Mouse (Mus musculus): ENCODE results near the gene Bahcc1.

Gene Bahcc1

DNA sequence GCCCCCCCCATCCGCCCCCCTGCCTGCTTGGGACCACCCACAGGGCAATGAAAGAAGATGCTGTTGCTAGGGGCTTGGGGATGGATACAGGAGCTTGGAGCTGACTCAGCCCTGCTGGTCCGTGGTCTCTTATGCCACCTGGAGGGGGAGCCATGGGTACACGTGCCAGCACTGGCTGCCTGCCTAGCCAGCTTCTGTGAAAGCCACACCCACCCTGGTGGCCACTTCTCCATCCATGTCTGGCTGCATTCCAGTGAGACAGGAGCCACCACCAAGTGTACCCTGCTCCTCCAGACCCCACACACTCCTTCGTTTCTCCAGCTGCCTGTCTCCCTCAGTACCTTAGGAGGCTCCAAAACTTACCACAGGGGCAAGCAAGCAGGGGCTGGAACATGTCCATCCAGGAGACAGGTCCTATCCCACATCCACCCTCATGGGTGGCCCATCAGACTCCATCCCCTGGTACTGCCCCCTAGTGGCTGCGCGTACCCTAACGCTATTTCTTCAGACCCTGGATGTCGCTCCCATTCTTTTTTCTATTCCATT is 29.7 kb downstream of the Bahcc1 start:
- DNase-seq, result peak; percentile 56 to 67

DNA sequence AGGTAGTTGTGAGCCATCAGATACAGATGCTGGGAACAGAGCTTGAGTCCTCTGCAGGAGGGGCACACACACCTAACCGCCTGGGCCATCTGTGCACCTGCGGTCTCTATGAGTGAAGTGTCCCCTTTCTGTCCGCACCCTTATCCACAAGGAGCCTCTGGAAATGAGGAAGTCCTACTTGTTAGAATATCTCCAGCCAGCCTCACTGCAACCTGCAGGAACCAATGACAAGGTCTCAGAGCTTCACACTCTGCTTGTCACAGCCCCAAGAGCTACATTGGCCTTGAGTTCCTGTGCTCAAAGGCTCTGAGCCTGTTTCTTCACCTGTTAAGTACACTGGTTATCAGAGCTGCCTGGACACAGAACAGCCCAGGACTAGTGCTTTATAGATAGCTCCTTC is 30.4 kb downstream of the Bahcc1 start:
- no peak for DNase-seq

DNA sequence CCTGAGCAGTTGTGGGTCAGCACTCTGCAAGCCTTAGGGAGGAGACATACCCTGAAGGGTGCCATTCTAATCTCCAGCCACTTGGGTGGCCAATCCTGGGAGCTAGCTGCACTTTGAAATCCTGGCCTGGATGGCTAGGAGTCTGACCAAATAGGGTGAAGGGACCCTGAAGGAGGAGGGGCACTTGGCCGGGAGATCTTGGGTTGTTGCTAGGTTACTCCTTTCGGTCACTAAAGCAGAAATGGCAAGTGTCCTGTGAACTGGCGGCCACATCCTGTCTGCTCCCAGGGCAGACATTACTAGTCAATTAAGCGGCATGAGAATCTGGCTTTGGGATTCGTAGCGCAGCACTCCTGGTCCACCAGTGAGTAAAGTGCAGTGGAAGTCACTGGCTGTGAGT is 31.3 kb downstream of the Bahcc1 start:
- no peak for DNase-seq

DNA sequence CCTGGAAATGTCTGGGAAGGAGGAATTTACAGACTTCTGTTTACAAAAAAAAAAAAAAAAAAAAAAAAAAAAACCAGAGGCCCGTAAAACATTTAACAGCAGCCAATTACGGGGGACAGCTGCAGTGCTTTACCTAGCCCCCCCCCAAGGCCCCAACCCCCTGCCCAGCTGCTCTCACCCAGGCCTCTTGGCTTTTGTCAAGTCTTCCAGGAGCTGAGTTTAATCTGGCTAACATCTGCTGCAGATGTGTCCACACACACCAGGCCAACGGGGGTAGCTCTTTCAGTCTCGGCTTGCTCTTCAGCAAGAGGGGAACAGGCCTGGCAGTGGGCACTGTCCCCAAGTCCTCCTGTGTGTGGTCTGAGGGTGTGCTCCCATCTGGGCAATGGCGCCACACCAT is 32.7 kb downstream of the Bahcc1 start:
- no peak for DNase-seq

DNA sequence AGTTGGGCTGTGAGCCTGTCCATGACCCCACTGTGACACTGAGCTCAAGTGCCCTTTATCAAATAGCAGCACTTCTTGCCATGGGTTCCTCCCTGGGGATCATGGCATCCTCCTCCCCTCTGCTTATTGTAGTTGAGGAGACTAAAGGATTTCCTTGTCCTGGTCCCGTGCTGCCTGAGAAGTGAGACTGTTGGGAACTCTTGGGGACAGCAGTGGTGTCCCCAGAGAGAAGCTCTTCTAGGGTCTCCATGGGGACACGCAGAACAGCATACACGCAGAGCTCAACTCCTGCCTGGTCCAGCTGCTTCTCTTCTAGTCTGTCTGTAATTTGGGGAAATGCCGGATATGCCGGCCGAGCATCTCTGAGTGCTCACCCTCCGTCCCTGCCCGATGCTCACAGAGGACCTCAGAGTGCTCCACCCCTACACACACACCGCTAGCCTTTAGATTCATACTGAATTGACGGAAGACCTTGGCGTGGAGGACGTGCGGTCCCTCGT is 33.6 kb downstream of the Bahcc1 start:
- no peak for DNase-seq

DNA sequence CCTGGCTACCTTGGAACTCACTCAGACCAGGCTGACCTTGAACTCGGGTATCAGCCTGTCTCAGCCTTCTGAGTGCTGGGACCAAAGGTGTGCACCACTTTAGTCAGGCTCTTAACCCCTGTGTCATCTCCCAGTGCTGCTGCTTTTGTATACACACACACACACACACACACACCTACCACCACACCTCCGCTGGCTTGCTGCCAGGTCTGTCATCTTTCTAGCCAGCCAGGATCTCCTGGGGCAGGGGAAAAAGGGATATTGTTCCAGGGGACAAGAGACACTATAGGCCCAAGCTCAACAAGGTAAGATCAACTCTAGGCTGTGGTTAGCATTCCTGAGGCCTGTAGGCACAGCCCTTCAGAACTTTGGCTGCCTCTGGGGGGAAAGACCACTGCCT is 34.5 kb downstream of the Bahcc1 start:
- no peak for DNase-seq

DNA sequence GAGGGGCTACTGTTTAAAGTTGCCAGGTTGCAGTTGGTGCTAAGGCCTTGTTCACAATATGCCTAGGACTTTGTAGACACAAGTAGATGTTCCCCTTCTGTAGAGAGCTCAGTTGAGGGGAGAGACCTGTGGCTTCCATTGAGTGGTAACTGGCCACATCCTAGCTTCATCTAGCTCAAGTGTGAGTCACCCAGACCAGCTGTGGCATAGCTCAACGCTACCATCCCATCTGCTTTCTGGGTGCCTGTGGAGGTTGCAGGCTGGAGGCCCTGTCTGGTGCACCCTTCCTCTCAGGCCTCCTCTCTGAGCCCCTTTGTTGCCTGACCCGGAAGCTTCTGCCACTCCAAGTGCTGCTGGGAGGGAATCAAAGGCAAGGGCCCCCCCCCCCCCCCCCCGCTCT is 34.9 kb downstream of the Bahcc1 start:
- no peak for DNase-seq

DNA sequence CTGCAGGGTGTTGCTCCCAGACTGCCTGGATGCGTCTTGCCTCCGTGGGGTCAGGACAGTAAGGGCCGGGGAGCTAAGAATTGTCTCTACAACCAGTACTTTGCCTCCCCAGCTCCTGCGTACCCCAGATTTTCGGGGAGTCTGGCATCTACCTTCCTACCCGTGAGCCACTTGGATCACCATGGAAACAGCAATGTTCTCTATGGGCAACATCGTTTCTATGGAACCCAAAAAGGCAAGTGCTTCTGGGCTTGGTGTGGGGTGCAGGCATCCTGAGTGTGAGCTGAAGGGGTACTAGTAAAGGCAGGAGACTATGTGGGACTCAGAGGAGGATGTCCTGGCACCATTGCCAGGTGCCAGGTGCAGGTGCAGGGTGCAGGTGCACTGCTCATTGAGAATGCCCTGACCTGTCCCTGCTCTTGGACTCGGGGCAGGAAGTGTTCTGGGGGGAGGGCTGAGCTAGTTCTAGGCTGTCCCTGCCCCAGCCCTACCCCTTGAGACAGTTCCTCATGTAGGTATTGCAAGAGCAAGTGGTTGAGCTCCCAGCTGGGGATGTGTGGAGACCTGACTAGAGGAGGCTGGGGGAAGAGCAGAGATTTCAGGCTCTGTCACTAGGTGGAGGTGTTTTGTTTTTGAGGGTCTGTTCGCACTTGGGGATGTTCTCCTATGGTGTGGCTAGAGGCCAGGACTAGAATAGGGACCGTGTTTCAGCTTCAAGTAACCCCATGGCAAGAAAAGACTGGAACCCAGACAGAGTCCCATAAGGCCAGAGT is 35.6 kb downstream of the Bahcc1 start:
- peak; percentile 21 to 46 for DNase-seq

DNA sequence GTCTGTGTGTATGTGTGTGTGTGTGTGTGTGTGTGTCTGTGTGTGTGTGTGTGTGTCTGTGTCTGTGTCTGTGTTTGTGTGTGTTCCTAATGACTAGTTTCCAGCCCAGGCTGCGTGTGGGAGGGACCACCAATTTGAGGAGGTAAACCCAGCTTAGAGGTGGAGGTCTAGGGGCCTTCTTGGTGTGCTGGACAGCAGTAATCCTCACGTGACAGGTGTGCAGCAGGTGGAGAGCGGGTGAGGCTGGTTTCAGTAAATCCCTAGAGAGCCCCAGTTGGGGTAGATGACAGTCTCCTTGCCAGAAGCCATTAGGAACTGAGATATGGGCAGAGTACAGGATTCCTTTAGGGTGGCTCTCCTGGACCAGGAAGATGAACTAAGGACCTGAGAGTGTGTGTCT is 36.3 kb downstream of the Bahcc1 start:
- DNase-seq, result no peak

DNA sequence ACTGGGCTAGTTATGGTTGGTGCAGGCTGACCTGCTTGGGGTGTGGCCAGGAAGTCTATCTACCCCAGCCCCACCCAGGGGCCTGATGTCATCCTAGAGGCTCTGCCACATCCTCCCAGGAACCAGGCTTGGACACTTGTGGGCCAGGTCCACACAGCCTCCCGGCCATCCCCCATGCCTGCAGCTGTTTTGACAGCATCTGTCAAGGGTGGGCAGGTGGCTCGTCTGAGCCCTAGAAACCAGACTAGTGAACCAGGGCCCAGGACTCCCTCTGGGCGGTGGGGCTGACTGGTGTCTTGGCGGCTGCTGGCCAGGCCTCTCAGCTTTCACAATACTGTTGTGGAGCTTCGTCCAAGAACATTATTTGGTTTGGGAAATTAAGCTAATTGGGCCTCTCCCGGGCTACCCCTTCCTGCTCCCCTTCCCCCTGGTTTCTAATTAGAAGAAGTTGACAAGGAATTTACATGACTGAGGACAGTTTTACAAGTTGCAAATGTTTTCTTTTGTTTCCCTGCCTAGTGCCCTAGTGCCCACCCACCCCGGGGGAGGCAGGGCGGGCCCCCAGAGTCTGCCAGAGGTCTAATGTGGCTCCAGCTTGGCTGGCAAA is 36.9 kb downstream of the Bahcc1 start:
- no peak for DNase-seq

DNA sequence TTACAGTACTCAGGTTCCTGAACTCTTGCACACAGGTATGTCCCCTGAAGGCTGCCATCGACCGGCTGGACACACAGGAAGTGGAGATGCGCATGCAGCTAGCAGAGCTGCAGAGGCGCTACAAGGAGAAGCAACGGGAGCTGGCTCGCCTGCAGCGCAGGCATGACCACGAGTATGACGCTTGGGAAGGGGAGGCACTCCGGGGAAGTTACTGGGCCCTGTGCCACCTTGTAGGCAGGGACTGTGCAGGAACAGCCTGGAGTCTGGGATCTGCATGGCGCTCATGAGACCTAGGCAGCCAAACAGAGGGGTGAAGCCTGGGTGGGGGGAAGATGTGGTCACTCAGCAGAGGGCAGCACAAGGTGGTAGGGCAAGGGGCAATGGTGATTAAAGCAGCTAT is 46.6 kb downstream of the Bahcc1 start:
- no peak for DNase-seq

DNA sequence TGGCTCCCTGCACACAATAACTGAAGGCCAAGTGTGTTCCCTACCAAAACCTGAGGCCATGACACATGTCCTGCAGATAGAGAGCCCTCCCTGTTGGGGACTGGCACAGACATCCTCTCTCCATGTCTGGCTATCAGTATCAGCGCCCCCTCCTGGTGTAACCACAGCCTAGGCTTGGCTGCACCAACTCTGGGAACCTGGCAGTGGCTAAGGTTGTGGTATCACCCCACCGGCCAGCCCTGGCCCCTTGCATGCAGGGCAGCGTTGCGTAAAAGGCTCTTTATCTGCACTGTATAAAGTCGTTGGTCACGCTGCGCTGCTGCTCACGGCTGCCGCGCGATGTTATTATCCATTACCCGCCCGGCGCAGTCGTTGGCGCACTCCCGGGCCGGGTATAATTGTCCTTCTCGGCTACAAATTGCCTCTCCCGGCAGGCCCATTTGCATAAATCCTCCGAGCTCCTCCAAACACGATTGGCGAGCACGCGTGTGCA is 47.6 kb downstream of the Bahcc1 start:
- peak; percentile 36 to 38 for DNase-seq

DNA sequence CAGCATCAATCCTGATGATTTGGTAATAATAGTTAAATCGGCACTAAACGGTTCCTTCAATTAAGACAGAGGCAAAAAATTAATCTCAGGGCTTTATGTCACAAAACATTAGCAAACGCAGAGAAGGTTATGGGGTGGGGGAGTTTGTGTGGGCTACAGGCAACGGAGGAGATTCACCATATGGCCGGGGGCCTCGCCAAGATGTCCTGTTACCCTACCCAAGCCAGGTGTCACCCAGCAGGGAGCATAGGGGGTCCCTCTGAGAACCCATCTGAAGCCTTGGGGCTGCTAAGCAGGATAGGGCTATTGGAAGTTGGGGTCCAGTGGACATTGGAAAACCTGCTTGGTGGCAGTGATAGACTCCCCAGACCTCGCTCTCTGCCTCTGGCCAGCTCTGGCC is 48.0 kb downstream of the Bahcc1 start:
- no peak for DNase-seq

DNA sequence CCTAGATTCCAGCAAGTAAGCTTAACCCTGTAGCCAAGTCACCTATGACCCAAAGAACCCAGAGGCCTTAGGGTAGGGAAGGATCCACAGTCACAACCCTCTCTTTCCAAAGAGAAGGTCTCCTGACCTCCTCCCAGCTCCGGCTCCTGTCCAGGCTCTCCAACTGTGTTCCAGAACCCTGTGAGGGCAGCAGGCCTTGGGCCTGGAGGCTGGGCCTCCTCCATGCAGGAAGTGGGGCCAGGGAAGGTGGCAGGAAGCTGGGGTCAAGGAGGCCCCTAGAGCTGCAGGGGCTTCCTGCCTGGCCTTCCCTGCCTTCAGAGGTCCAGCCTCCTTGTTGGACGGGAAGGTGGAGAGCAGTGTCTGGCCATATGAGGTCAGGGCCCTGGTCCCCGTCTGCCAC is 48.5 kb downstream of the Bahcc1 start:
- no peak for DNase-seq

DNA sequence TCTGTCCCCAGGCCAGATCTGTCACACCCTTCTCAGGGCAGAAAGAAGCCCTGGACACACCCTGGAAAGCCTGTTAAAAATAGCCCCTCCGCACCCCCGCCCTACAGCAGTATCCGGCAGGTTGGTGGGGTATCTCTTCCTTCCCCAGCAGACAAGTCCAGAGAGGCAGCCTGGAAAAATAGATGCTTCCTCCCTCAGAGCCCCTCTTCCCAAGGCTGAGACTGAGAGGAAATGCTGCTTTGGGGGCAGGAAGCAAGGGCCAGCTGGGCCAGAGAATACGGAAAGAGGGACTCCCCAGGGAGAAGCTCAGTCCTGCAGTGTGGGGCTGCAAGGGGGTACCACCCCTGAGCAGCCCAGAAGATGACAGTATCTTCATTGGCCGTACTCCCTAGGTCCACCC is 50.8 kb downstream of the Bahcc1 start:
- DNase-seq, result no peak

DNA sequence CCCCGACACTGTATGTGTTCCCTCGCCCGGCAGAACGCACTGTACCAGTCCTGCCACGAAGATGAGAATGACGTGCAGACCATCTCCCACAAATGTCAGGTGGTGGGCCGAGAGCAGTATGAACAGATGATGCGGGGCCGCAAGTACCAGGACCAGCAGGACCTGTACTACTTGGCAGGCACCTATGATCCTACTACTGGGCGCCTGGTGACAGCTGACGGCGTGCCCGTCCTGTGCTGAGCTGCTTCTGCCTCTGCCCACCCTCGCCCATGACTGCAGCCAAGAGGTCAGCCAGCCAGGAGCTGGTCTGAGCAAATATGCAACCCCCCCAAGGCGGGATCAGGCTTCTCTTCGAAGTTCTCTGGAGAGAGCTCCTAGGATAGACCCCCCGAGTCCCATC is 56.9 kb downstream of the Bahcc1 start:
- no peak for DNase-seq

DNA sequence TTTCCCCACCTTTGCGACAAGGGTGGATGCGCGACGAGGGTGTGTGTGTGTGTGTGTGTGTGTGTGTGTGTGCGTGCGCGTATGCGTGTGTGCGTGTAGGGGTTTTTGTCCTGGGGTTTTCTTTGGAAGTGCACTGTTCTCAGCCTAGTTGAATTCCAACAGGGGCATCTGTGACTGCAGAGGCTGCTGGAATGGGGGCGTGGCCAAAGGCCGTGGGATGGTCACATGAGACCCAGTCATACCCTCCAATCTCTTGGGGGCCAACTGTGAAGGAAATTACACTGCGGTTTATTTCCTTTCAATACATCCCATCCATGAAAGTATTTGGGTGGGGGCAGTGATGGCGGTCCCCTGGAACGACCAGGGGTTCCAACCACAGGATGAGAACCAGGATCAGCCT is 57.5 kb downstream of the Bahcc1 start:
- DNase-seq, result no peak

DNA sequence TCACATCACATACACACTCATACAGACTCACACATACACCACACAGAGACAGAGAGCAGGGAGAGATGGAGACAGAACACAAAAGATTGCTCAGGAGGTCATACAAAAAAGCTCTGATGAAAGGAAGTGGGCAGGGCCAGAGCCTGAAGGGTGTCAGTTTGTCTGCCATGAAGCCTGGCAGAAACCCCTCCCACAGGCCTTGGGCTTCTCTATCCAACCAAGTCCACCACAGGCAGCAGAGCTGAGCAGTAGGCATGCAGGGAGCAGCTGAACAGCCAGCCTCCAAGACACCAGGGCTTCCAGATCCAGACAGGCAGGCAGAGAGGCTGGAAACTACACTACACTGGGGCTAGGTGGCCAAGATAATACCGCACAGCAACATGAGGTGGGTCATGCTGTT is 61.0 kb downstream of the Bahcc1 start:
- no peak for DNase-seq

DNA sequence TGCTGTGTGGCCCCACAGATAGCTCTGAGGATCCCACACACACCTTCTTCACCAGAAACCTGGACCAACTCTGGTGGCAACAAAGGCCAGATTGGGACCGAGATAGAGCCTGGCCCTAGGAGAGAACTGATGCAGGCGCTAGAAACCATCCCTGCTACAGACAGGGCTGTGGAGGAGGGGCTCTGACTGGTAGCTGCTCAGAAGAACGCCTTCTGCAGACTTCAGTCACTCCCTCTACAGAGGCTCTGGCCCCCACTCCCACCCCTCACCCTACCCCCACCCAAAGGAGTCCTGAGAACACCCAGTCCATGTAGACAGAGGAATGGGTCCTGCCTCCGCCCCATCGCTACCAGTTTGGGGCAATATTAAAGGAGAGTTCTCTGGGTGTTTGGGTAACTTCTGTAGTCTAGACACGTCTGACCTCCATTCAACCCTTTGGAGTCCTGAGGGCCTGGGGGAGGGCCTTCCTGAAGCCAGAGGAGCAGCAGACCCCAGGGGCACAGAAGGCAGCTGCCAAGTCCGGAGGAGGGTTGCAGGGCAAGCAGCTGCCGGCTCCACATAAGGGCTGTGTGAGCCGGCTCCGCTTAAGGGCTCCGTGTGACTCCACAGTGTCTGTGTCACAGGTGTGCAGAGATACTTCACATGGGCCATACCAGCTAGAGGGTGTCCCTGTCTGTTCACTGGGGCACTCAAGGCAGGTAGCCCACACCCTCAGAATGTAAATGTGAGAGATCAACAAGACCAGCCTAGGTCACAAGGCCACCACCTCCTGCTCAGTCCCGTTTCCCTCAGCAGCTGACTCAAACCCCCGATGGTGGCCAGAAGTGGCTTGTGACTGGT is 63.8 kb downstream of the Bahcc1 start:
- no peak for DNase-seq

DNA sequence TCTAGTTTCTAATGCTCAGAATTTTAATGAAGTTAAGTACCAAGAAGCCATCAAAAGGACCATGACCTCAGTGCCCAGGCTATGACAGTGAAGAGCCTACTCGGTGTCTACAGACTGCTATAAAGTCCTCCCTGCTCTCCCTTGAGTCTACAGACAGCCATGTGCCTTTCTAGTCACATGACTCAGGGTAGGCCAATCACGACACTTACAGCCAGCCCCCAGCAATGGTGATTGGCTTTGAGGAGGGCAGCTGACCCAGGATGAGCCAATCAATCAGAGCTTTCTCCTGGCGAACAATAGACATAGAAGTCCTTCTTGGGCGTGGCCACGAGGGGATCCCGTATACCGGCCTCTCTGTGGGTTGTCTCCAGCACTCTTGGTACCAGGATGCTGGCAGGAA is 65.0 kb downstream of the Bahcc1 start:
- DNase-seq, result no peak

DNA sequence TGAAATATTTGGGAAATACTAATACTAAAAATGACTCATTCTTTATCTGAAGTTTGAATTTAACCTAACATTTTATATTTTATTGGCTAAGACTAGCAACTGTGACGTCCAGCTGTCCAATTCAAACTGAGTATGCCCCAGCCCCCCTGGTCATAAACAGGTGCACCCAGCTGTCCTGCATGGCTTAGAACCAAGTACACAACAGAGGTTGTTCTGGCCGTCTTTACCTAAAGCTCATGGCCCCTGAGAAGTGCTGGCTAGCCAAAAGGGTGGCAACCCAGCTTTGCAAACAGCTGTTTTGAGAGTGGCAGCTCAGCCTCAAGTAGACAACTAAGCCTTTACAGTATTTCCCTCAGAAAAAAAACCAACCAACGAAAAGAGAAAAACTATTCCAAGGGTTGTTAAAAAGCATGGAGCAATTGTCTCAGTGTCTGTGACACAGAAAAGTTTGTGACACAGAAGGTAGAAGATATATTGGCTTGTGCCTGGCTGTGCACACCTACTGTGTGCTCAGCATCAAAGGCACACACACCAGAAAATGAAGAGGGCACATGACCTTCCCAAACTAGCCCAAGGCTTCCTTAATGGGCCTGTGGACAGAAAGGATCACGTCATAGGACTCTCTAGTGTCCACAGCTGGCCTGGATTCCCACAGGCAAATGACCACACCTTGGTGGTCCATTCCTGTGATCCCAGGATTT is 65.8 kb downstream of the Bahcc1 start:
- DNase-seq, result no peak

DNA sequence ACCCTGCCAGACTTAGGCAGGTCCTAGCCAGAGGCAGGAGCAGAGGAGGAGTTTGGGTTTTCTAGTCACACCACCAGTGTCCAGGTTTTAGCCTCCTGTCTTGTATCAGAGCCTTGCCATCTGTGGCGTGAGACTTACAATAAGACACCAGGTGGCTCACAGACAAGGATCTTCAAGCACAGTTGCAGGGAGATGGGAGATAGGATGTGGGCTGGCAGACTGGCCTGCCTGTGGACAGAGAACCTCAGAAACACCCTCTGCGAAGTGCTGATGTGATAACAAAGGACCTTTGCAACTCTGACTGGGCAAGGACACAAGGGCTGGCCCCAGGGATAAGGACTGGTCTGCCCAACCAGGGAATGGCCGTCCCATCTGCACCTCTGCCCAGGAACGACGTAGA is 66.7 kb downstream of the Bahcc1 start:
- no peak for DNase-seq

DNA sequence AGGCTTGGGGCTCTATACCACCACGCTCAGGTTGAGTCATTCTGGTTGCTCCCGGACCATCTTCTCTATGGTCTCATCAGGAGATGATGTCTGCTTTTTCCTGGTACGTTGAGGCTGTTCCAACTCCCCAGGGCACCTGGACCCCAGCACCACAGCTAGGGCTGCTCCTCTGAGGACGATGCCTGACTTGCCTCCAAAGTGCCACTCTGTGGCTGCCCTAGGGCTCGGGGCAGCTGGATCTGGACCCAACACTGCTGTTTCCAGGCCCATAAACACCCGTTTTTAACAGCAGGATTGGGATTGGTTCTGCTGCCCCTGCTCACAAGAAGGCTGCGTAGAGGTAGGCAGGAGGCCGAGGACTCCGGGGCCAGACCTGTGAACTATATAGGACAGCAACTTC is 70.4 kb downstream of the Bahcc1 start:
- no peak for DNase-seq
